27 mouse cellular contexts compared by ENCODE assay signal in genomic region chr7:99541204-99541603, GRCm38 (mm10). TPM values are rescaled to one million over a fixed set of nuclear protein-coding genes. Genes with fewer than 3 reads are reported as not detected.
DNase-seq lines count a peak whose midpoint lies in the region; ATAC-seq and TF ChIP-seq lines count a peak whose summit lies in the region.
"Had no signal": no experiment of that assay in that cellular context is flagged by ENCODE, and none has a peak within 500 bp of the region (broad histone marks: within the 10 kb centered on the region; RNA-seq: fewer than 3 reads in every experiment).

No protein-coding gene starts in this region.

- DNase-seq in cerebellum, adult 11 months = peak; percentile 4
- DNase-seq in cerebellum, postnatal 36 days = no peak
- no peak for DNase-seq in midbrain, embryonic 10.5 days (ENCODE audit: low spot score)
- no peak for DNase-seq in midbrain, postnatal 0 days (ENCODE audit: low spot score)
- no peak for DNase-seq in cerebellum, adult 9-11 months
- DNase-seq: adrenal gland, adult 8-10 months; cerebellum, adult 18-20 months; cerebellum, postnatal 25 days; gastrocnemius, postnatal 14 days; heart, postnatal 36 days; kidney, adult 8-10 months; kidney, postnatal 14 days; liver, embryonic 13.5 days; spleen, adult 18-20 months; thymus, postnatal 25 days had no signal

- no peaks in the 10 kb centered on the region for H3K36me3 ChIP-seq in hindbrain, embryonic 12.5 days
- no peaks in the 10 kb centered on the region for H3K36me3 ChIP-seq in hindbrain, embryonic 16.5 days (ENCODE audit: control insufficient read depth, insufficient read depth, low read length)
- 0 out of 2 replicates have a peak, but pooled peaks cover 6% of the 10 kb centered on the region for H3K36me3 ChIP-seq in midbrain, embryonic 10.5 days
- peaks cover 10% of the 10 kb centered on the region; the same call in 1 of the 2 replicates for H3K36me3 ChIP-seq in midbrain, postnatal 0 days (ENCODE audit: insufficient read depth, low read length)
- peaks cover 6% of the 10 kb centered on the region for H3K36me3 ChIP-seq in neural tube, embryonic 13.5 days
- H3K36me3 ChIP-seq: embryonic facial prominence, embryonic 15.5 days; forebrain, embryonic 15.5 days; heart, embryonic 15.5 days; intestine, embryonic 15.5 days; limb, embryonic 13.5 days; lung, embryonic 15.5 days had no signal

- H3K27ac ChIP-seq in hindbrain, embryonic 12.5 days = no peak overlapping the region
- no peak overlapping the region for H3K27ac ChIP-seq in hindbrain, embryonic 16.5 days (ENCODE audit: low read depth, low read length)
- peak overlapping the region; percentile 74 for H3K27ac ChIP-seq in midbrain, embryonic 10.5 days (replicated peaks)
- no peak overlapping the region for H3K27ac ChIP-seq in midbrain, postnatal 0 days (ENCODE audit: low read depth, low read length)
- no peak overlapping the region for H3K27ac ChIP-seq in neural tube, embryonic 13.5 days (replicated peaks)
- H3K27ac ChIP-seq: embryonic facial prominence, embryonic 15.5 days; forebrain, embryonic 15.5 days; heart, adult 2 months; heart, embryonic 15.5 days; intestine, embryonic 15.5 days; limb, embryonic 13.5 days; lung, embryonic 15.5 days; midbrain, embryonic 13.5 days had no signal

- H3K9me3 ChIP-seq in hindbrain, embryonic 12.5 days (replicated peaks) = no peaks in the 10 kb centered on the region
- no peaks in the 10 kb centered on the region for H3K9me3 ChIP-seq in hindbrain, embryonic 16.5 days (ENCODE audit: control insufficient read depth, low read length)
- H3K9me3 ChIP-seq in midbrain, embryonic 10.5 days (replicated peaks) = no peaks in the 10 kb centered on the region
- H3K9me3 ChIP-seq in midbrain, postnatal 0 days (ENCODE audit: low read length) = no peaks in the 10 kb centered on the region
- no peaks in the 10 kb centered on the region for H3K9me3 ChIP-seq in neural tube, embryonic 13.5 days
- H3K9me3 ChIP-seq: embryonic facial prominence, embryonic 15.5 days; forebrain, embryonic 15.5 days; heart, embryonic 15.5 days; intestine, embryonic 15.5 days; limb, embryonic 13.5 days; liver, embryonic 13.5 days; lung, embryonic 15.5 days; midbrain, embryonic 13.5 days had no signal

- H3K27me3 ChIP-seq in hindbrain, embryonic 12.5 days = no peaks in the 10 kb centered on the region; the same call in 1 of the 2 replicates
- no peaks in the 10 kb centered on the region for H3K27me3 ChIP-seq in hindbrain, embryonic 16.5 days (replicated peaks; ENCODE audit: control insufficient read depth, insufficient read depth, low read length)
- H3K27me3 ChIP-seq in midbrain, embryonic 10.5 days (ENCODE audit: low read depth, poor library complexity, severe bottlenecking) = peaks cover 23% of the 10 kb centered on the region
- H3K27me3 ChIP-seq in midbrain, postnatal 0 days (ENCODE audit: insufficient read depth, low read length) = no peaks in the 10 kb centered on the region
- H3K27me3 ChIP-seq in neural tube, embryonic 13.5 days = no peaks in the 10 kb centered on the region
- H3K27me3 ChIP-seq: embryonic facial prominence, embryonic 15.5 days; forebrain, embryonic 15.5 days; heart, embryonic 15.5 days; intestine, embryonic 15.5 days; limb, embryonic 13.5 days; liver, embryonic 13.5 days; lung, embryonic 15.5 days; midbrain, embryonic 13.5 days had no signal

- WGBS in hindbrain, embryonic 12.5 days = 46% methylated on average over 4 of the region's 5 CpGs
- WGBS in hindbrain, embryonic 16.5 days = 32% methylated on average over 5 of the region's 5 CpGs
- 64% methylated on average over 5 of the region's 5 CpGs for WGBS in midbrain, embryonic 10.5 days
- WGBS in midbrain, postnatal 0 days = 40% methylated on average over 5 of the region's 5 CpGs
- 49% methylated on average over 5 of the region's 5 CpGs for WGBS in neural tube, embryonic 13.5 days

- peak overlapping the region; percentile 27; the same call in 1 of the 2 replicates for H3K9ac ChIP-seq in hindbrain, embryonic 12.5 days
- H3K9ac ChIP-seq in hindbrain, embryonic 16.5 days (ENCODE audit: low read depth, low read length) = no peak overlapping the region
- H3K9ac ChIP-seq in midbrain, postnatal 0 days (replicated peaks; ENCODE audit: low read length, poor library complexity, severe bottlenecking) = no peak overlapping the region
- H3K9ac ChIP-seq in neural tube, embryonic 13.5 days = no peak overlapping the region
- H3K9ac ChIP-seq: embryonic facial prominence, embryonic 15.5 days; forebrain, embryonic 15.5 days; heart, embryonic 15.5 days; intestine, embryonic 15.5 days; limb, embryonic 13.5 days; liver, embryonic 13.5 days; lung, embryonic 15.5 days; midbrain, embryonic 13.5 days had no signal

- no peak for ATAC-seq in hindbrain, embryonic 12.5 days (ENCODE audit: low FRiP score)
- no peak for ATAC-seq in hindbrain, embryonic 16.5 days
- ATAC-seq in midbrain, postnatal 0 days (ENCODE audit: low FRiP score) = no peak
- no peak for ATAC-seq in neural tube, embryonic 13.5 days (ENCODE audit: low read depth)
- ATAC-seq: activated CD4-positive, CD25-positive, alpha-beta regulatory T cell, adult 4 months; forebrain, embryonic 15.5 days; intestine, embryonic 15.5 days; midbrain, embryonic 13.5 days had no signal

- no peak overlapping the region for H3K4me2 ChIP-seq in hindbrain, embryonic 12.5 days (replicated peaks)
- no peak overlapping the region for H3K4me2 ChIP-seq in hindbrain, embryonic 16.5 days (ENCODE audit: low read length)
- H3K4me2 ChIP-seq in midbrain, postnatal 0 days (ENCODE audit: low read depth, low read length, poor library complexity, severe bottlenecking) = no peak overlapping the region
- H3K4me2 ChIP-seq in neural tube, embryonic 13.5 days = peak overlapping the region; percentile 81; the same call in 1 of the 2 replicates
- H3K4me2 ChIP-seq: embryonic facial prominence, embryonic 15.5 days; forebrain, embryonic 15.5 days; heart, embryonic 15.5 days; intestine, embryonic 15.5 days; limb, embryonic 13.5 days; liver, embryonic 13.5 days; lung, embryonic 15.5 days; midbrain, embryonic 13.5 days had no signal

- TF ChIP-seq CTCF in midbrain, postnatal 0 days (IDR thresholded peaks at IDR 0.05) = no peak

- H3K4me1 ChIP-seq in hindbrain, embryonic 12.5 days = peaks cover 71% of the 10 kb centered on the region
- H3K4me1 ChIP-seq in hindbrain, embryonic 16.5 days (ENCODE audit: control insufficient read depth, insufficient read depth, low read depth, low read length) = peaks cover 59% of the 10 kb centered on the region
- peaks cover 71% of the 10 kb centered on the region for H3K4me1 ChIP-seq in midbrain, embryonic 10.5 days
- peaks cover 35% of the 10 kb centered on the region for H3K4me1 ChIP-seq in midbrain, postnatal 0 days (ENCODE audit: insufficient read depth, low read length)
- H3K4me1 ChIP-seq in neural tube, embryonic 13.5 days (replicated peaks) = peaks cover 81% of the 10 kb centered on the region

- H3K4me3 ChIP-seq in hindbrain, embryonic 12.5 days = no peak overlapping the region
- no peak overlapping the region for H3K4me3 ChIP-seq in hindbrain, embryonic 16.5 days (ENCODE audit: low read length)
- H3K4me3 ChIP-seq in midbrain, embryonic 10.5 days = no peak overlapping the region
- H3K4me3 ChIP-seq in midbrain, postnatal 0 days (ENCODE audit: low read depth, low read length) = no peak overlapping the region
- H3K4me3 ChIP-seq in neural tube, embryonic 13.5 days = no peak overlapping the region
- H3K4me3 ChIP-seq: embryonic facial prominence, embryonic 15.5 days; forebrain, embryonic 15.5 days; heart, adult 2 months; heart, embryonic 15.5 days; intestine, embryonic 15.5 days; limb, embryonic 13.5 days; liver, embryonic 13.5 days; lung, embryonic 15.5 days; midbrain, embryonic 13.5 days had no signal

RNA-seq across cellular contexts. Expression of gene Arrb1, which starts 5.9 kb away (rescaled TPM):
- polyA plus RNA-seq in hindbrain, embryonic 12.5 days (2016; fragmentation: Nextera tagmentation; extraction: Ambion mirVana) = 16.7 TPM in 2 replicates
- 17.4 and 19.8 TPM in 2 replicates for polyA plus RNA-seq in hindbrain, embryonic 16.5 days (2015; fragmentation: Nextera tagmentation; extraction: Ambion mirVana)
- polyA plus RNA-seq in midbrain, embryonic 10.5 days (2016; fragmentation: Nextera tagmentation; extraction: Ambion mirVana) = 9.8 and 10.1 TPM in 2 replicates
- 118 and 163 TPM in 2 replicates for total RNA-seq in midbrain, postnatal 0 days (2014; rRNA removed)
- polyA plus RNA-seq in midbrain, postnatal 0 days (2015; fragmentation: Nextera tagmentation; extraction: Ambion mirVana) = 14.2 and 15.0 TPM in 2 replicates
- 15.9 and 16.2 TPM in 2 replicates for polyA plus RNA-seq in neural tube, embryonic 13.5 days (2015; fragmentation: Nextera tagmentation; extraction: Ambion mirVana)

RNA-seq across cellular contexts. Expression of gene Rps3, which starts 57.7 kb away (rescaled TPM):
- polyA plus RNA-seq in hindbrain, embryonic 12.5 days (2016; fragmentation: Nextera tagmentation; extraction: Ambion mirVana) = 512 and 534 TPM in 2 replicates
- polyA plus RNA-seq in hindbrain, embryonic 16.5 days (2015; fragmentation: Nextera tagmentation; extraction: Ambion mirVana) = 398 and 428 TPM in 2 replicates
- 681 and 788 TPM in 2 replicates for polyA plus RNA-seq in midbrain, embryonic 10.5 days (2016; fragmentation: Nextera tagmentation; extraction: Ambion mirVana)
- total RNA-seq in midbrain, postnatal 0 days (2014; rRNA removed) = 440 and 661 TPM in 2 replicates
- polyA plus RNA-seq in midbrain, postnatal 0 days (2015; fragmentation: Nextera tagmentation; extraction: Ambion mirVana) = 440 and 453 TPM in 2 replicates
- polyA plus RNA-seq in neural tube, embryonic 13.5 days (2015; fragmentation: Nextera tagmentation; extraction: Ambion mirVana) = 514 and 540 TPM in 2 replicates
